Mouse (Mus musculus) 3T3-L1 (cell line): ENCODE results near the gene Pld3.

Source experiments
- DNase-seq: peaks from one replicate; pipeline ENCODE4 v3.0.0-alpha.2; 2015; ENCODE audit warnings: low read depth, low spot score

Gene Pld3

DNA sequence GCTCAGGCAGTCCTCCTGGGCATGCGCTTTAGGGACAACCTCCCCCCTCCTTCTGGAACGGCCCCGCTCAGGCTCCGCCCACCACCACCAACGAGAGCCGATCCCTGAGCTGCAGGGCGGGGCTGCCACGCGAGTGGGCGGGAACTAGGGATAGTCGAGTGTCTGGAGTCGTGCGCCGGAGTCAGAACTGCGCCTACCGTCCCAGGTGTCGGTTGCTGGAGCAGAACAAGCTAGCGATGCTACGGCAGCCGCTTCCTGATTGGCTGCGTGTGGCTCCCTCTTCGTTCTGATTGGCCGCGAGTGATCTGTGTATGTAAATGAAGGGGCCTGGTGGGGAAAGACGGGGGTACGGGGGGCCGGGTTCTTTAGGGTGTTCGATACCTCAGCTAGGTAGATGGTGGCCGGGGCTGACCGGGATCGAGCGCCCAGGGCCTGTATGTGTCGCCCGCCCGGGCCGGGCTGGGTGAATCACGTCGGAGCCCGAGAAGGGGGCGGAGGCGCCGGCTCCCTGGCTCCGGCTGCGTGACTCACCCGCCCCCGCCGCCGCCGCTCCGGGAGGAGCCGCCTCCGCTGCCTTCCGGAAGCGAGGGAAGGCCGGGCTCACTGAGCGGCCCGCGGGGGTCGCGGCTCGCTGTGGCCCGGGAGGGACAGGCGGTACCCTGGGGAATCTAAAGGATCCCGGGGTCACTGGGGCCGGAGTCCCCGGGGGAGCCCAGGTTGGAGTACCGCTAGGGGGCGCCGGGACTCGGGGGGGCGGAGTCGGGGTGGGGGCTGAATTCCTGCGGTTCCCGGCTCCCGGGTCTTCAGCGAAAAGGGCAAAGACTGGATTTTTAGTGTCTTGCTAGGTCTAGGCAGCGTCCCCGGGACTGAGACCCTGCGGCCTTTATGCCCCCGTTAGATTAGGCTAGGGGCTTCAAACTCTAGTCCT, 66.0 kb downstream of the Pld3 start, which contains the start of gene Sertad1:
Gene Sertad1, plus strand, starts transcription at position 141 of the 928 bp plus-strand sequence.
- DNase-seq = peak; percentile 98

DNA sequence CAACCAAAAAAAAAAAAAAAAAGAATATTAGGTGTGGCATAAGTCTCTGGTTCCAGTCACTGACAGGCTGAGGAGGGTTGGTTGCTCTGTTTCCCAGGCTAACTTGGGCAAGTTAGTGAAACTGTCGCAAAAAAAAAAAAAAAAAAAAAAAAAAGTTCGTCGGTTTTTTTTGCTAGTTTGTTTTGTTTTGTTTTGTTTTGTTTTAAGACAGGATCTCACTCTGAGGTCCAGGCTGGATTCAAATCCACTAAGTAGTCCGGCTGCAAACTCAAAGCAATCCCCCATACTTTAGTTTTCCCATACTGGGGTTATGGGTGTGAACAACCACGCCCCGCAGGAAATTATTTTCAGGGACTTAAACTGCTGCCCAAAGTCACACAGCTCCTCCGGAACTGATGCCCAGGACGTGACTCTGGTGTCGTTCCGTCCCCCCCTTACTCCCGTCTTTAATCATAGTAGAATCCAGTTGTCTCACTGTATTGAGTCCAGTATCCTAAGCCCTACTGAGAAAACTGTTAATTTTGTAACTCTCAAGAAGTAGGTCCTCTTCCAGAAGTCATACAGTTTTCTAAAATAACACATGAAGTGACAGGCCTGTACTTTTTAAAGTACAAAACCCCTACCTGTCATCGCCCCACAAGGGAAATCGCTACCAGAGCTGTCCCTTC, 66.8 kb downstream of the Pld3 start:
- peak; percentile 50 for DNase-seq

DNA sequence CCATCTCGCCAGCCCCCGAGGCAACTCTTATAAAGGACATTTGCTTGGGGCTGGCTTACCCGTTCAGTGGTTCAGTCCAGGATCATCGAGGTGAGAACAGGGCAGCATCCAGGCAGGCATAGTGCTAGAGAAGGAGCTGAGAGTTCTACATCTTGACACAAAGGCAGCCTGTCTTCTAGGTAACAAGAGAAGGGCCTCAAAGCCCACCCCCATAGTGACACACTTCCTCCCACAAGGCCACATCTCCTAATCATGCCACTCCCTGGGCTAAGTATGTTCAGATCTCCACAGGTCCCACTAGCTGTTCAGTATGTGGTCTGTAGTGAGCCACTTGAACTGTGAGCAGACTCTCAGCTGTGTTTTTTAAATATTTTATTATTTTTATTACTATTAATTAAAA, 69.2 kb downstream of the Pld3 start:
- no peak for DNase-seq
